Mouse (Mus musculus) liver, embryonic 14.5 days (tissue): ENCODE data around the gene Amn1. TPM values are rescaled to one million over a fixed set of nuclear protein-coding genes. Genes with fewer than 3 reads are reported as not detected.
"Not testable (repeated sequence)": the region's sequence is repeated elsewhere in the genome, so short reads cannot be mapped to it uniquely, and the experiment has no call there.

Experiments used
- ATAC-seq: fragments of 200-750 bp; cut with Nextera tagmentation; 2 replicates; pipeline ENCODE4 v1.8.0; 2017; ENCODE audit warnings: moderate number of reproducible peaks, mild to moderate bottlenecking, moderate library complexity; ENCODE audit not compliant: insufficient read depth
- DNase-seq, 3 experiments: peaks; one replicate each; pipeline ENCODE4 v3.0.0-alpha.2; 2012 to 2013; ENCODE audit warnings: low read depth in 3 of 3, low spot score in 3 of 3
- H3K27ac ChIP-seq: fragments of 300-500 bp; sonication (generic); 2 replicates; pipeline ENCODE4 v1.5.1; 2014; ENCODE audit warnings: moderate library complexity, mild to moderate bottlenecking, control low read depth, inconsistent platforms
- H3K27me3 ChIP-seq: fragments of 300-500 bp; sonication (generic); 2 replicates; pipeline ENCODE4 v1.6.1; 2014; ENCODE audit warnings: mild to moderate bottlenecking, low read length, moderate library complexity; ENCODE audit not compliant: control insufficient read depth, insufficient read depth
- H3K36me3 ChIP-seq: fragments of 300-500 bp; sonication (generic); replicated peaks from 2 replicates; pipeline ENCODE4 v1.6.1; 2014; ENCODE audit warnings: low read depth; ENCODE audit not compliant: control insufficient read depth, insufficient read depth
- H3K4me1 ChIP-seq, 2 experiments: fragments of 200-500 bp in 1 of 2; fragments of 300-500 bp in 1 of 2; sonication (generic) in 1 of 2; replicated peaks; 2 replicates each; pipeline ENCODE4 v1.6.1; 2012 to 2014; ENCODE audit warnings: antibody characterized with exemption in 1 of 2, inconsistent platforms in 1 of 2, low read length in 1 of 2; ENCODE audit not compliant: control insufficient read depth in 2 of 2, insufficient read depth in 2 of 2
- H3K4me2 ChIP-seq: fragments of 300-500 bp; sonication (generic); 2 replicates; pipeline ENCODE4 v1.6.1; 2014; ENCODE audit warnings: low read depth, mild to moderate bottlenecking, control low read depth, moderate library complexity
- H3K4me3 ChIP-seq, 2 experiments: fragments of 200-500 bp in 1 of 2; fragments of 300-500 bp in 1 of 2; sonication (generic) in 1 of 2; 2 replicates each; pipeline ENCODE4 v1.5.1; 2012 to 2014; ENCODE audit warnings: low read depth in 2 of 2, low read length in 2 of 2, mild to moderate bottlenecking in 2 of 2, control low read depth in 1 of 2, inconsistent platforms in 1 of 2, moderate library complexity in 1 of 2; ENCODE audit not compliant: insufficient read depth in 1 of 2
- H3K9ac ChIP-seq: fragments of 300-500 bp; sonication (generic); replicated peaks from 2 replicates; pipeline ENCODE4 v1.6.1; 2014; ENCODE audit warnings: mild to moderate bottlenecking, control low read depth, moderate library complexity
- H3K9me3 ChIP-seq: fragments of 300-500 bp; sonication (generic); 2 replicates; pipeline ENCODE4 v1.6.1; 2016; ENCODE audit warnings: low read length, mixed read lengths; ENCODE audit not compliant: control insufficient read depth
- CTCF ChIP-seq: IDR thresholded peaks from 2 replicates; pipeline ENCODE4 v1.5.1; 2016; ENCODE audit warnings: antibody characterized with exemption, low read depth, control low read depth
- EP300 ChIP-seq: IDR thresholded peaks from 2 replicates; pipeline ENCODE4 v1.6.1; 2016; ENCODE audit warnings: antibody characterized with exemption, low read depth
- WGBS: fragments of 180-500 bp; shearing (Covaris S2); extraction: QIAGEN DNeasy Blood & Tissue Kit; methylation state at CpG from one replicate; pipeline ENCODE4 v1.1.7; 2014; ENCODE audit not compliant: insufficient replicate concordance; 5-methylcytosine and 5-hydroxymethylcytosine counted together
- polyA plus RNA-seq, 2 experiments: library from polyadenylated mRNA; depleted of rRNA in 1 of 2; stranded (reverse) in 1 of 2; unstranded in 1 of 2; fragments of >200 nt; fragmentation: Nextera tagmentation in 1 of 2; extraction: Ambion mirVana in 1 of 2; gene quantifications; 2 replicates each; pipeline versions ENCODE4 v1.2.1 to v1.2.3; 2012 to 2014

The Amn1 gene
- polyA plus RNA-seq, 2 experiments = 2.9 to 5.2 TPM

GRCm38 (mm10) chr6:149173831-149174625 is 14.5 kb downstream of the Amn1 start:
- no peak overlapping the region for H3K27ac ChIP-seq
- TF ChIP-seq EP300 = no peak
- no peak for TF ChIP-seq CTCF

GRCm38 (mm10) chr6:149169965-149170364 is 18.5 kb downstream of the Amn1 start:
- not testable (repeated sequence) for H3K27me3 ChIP-seq, H3K9me3 ChIP-seq, H3K27ac ChIP-seq, H3K4me1 ChIP-seq, H3K36me3 ChIP-seq, DNase-seq, H3K9ac ChIP-seq, ATAC-seq, H3K4me2 ChIP-seq, H3K4me3 ChIP-seq
- WGBS = 60% methylated on average over 4 of the region's 4 CpGs

More at GRCm38 (mm10) chr6:149173831-149174625, 14.5 kb downstream of the Amn1 start:
- Histone ChIP-seq H3K9me3 (no peaks in the 10 kb centered on the region), H3K27me3 (no peaks in the 10 kb centered on the region), H3K4me1 (peaks cover 3% of the 10 kb centered on the region in 2 experiments; a peak in 3 of 4 replicates), H3K4me3 (no peak overlapping the region), H3K9ac (no peak overlapping the region), H3K36me3 (no peaks in the 10 kb centered on the region), H3K4me2 (no peak overlapping the region)
- ATAC-seq (peak; percentile 19; the same call in 1 of the 2 replicates), DNase-seq (no peak)
- 47% methylated on average over 4 of the region's 4 CpGs for WGBS

GRCm38 (mm10) chr6:149168436-149168835 is 20.1 kb downstream of the Amn1 start:
- no peaks in the 10 kb centered on the region for H3K36me3 ChIP-seq
- no peak overlapping the region for H3K27ac ChIP-seq
- no peak for TF ChIP-seq EP300
- TF ChIP-seq CTCF = no peak
- no peak overlapping the region for H3K4me3 ChIP-seq
- no peak for ATAC-seq
- no peaks in the 10 kb centered on the region for H3K9me3 ChIP-seq
- H3K27me3 ChIP-seq = no peaks in the 10 kb centered on the region
- H3K4me1 ChIP-seq = no peaks in the 10 kb centered on the region
- DNase-seq = no peak
- 68% methylated on average over 2 of the region's 2 CpGs for WGBS
- H3K4me2 ChIP-seq = no peak overlapping the region
- no peak overlapping the region for H3K9ac ChIP-seq

- Histone ChIP-seq H3K4me2 (no peak overlapping the region), H3K4me3 (no peak overlapping the region), H3K9me3 (no peaks in the 10 kb centered on the region), H3K27me3 (no peaks in the 10 kb centered on the region), H3K36me3 (no peaks in the 10 kb centered on the region), H3K27ac (no peak overlapping the region), H3K4me1 (no peaks in the 10 kb centered on the region), H3K9ac (no peak overlapping the region)
- 53% methylated on average over 1 of the region's 1 CpGs for WGBS
- TF ChIP-seq CTCF (no peak), EP300 (no peak)
- ATAC-seq (no peak), DNase-seq (no peak)
Observed at GRCm38 (mm10) chr6:149167672-149168071, 20.8 kb downstream of the Amn1 start.

- ATAC-seq, H3K36me3 ChIP-seq: not testable (repeated sequence)
- WGBS = 85% methylated on average over 3 of the region's 4 CpGs
Observed at GRCm38 (mm10) chr6:149167038-149167437, 21.5 kb downstream of the Amn1 start.

More at GRCm38 (mm10) chr6:149167038-149167437, 21.5 kb downstream of the Amn1 start:
- not testable (repeated sequence) for H3K27ac ChIP-seq, H3K4me2 ChIP-seq, H3K9me3 ChIP-seq, DNase-seq, H3K4me3 ChIP-seq, H3K27me3 ChIP-seq, H3K4me1 ChIP-seq, H3K9ac ChIP-seq
